Mouse (Mus musculus): ENCODE results near the gene Gm11992.

The Gm11992 gene

GRCm38 (mm10) chr11:9115367-9116120, 67.2 kb downstream of the Gm11992 start:
- DNase-seq (ENCODE audit: low spot score in 2 of 2), result no peak

GRCm38 (mm10) chr11:9116121-9116520, 67.7 kb downstream of the Gm11992 start:
- no peak for DNase-seq (ENCODE audit: low spot score in 2 of 2)

GRCm38 (mm10) chr11:9116916-9117315, 68.5 kb downstream of the Gm11992 start:
- no peak for DNase-seq (ENCODE audit: low spot score in 2 of 2)

- DNase-seq (ENCODE audit: low spot score in 2 of 2), result peak; percentile 29 to 35
Observed at GRCm38 (mm10) chr11:9117358-9118049, 69.1 kb downstream of the Gm11992 start.

- DNase-seq (ENCODE audit: low spot score in 2 of 2), result no peak
Observed at GRCm38 (mm10) chr11:9118050-9118420, 69.6 kb downstream of the Gm11992 start, which contains the start of gene Upp1. Gene Upp1, plus strand, starts transcription at chr11:9118103.

GRCm38 (mm10) chr11:9118421-9119121, 70.2 kb downstream of the Gm11992 start:
- DNase-seq (ENCODE audit: low spot score in 2 of 2), result peak; percentile 35 to 56
